In genomic region chr14:118107479-118107878, GRCm38 (mm10) we compare ENCODE assay signal across 1 mouse cellular context. TPM values are rescaled to one million over a fixed set of nuclear protein-coding genes. Genes with fewer than 3 reads are reported as not detected.
"Had no signal": no experiment of that assay in that cellular context is flagged by ENCODE, and none has a peak within 500 bp of the region (broad histone marks: within the 10 kb centered on the region; RNA-seq: fewer than 3 reads in every experiment).

No protein-coding gene starts in this region.

RNA-seq across cellular contexts. Expression of gene Dct, which starts 55.4 kb away (rescaled TPM):
- polyA plus RNA-seq: macrophage had no signal
